Mouse (Mus musculus) layer of hippocampus, postnatal 10 days (tissue): ENCODE data around the gene Elmo2. TPM values are rescaled to one million over a fixed set of nuclear protein-coding genes. Genes with fewer than 3 reads are reported as not detected.

Experiments
- total RNA-seq, 2 experiments: library from RNA; stranded (reverse); gene quantifications; 2 replicates each; pipeline ENCODE4 v1.2.3; 2021

Gene Elmo2
- total RNA-seq, 2 experiments from 2014 or later = 102 to 105 TPM

Other genes with a start within 250 kb of the Elmo2 start
- not detected for gene 1700025C18Rik, start 235.7 kb downstream of the Elmo2 start, total RNA-seq
- 10 to 100 TPM; 13.5 to 15.8 TPM for gene Cdh22, start 91.6 kb downstream of the Elmo2 start, total RNA-seq
- gene Slc35c2, start 38.6 kb downstream of the Elmo2 start, total RNA-seq = 10 to 100 TPM; 49.8 to 53.9 TPM
- gene Zfp663, start 42.2 kb upstream of the Elmo2 start, total RNA-seq = under 1 TPM; 0.85 to 0.94 TPM
- 10 to 100 TPM; 13.3 to 13.4 TPM for gene Zfp334, start 61.8 kb upstream of the Elmo2 start, total RNA-seq
- under 1 TPM in 1 of 2 experiments, not detected in 1; 0.09 TPM for gene Ocstamp, start 73.9 kb upstream of the Elmo2 start, total RNA-seq
- 10 to 100 TPM; 22.1 to 23.8 TPM for gene Slc13a3, start 146.8 kb upstream of the Elmo2 start, total RNA-seq
- gene Trp53rka, start 166.8 kb upstream of the Elmo2 start, total RNA-seq = 10 to 100 TPM; 19.5 to 23.3 TPM
- 1 to 10 TPM in 1 of 2 experiments, under 1 TPM in 1; 0.96 to 1.7 TPM for gene Slc2a10, start 177.3 kb upstream of the Elmo2 start, total RNA-seq